Mouse (Mus musculus) cerebellum, adult 11 months (tissue): ENCODE measurements around the gene Ugt1a8.
"Not testable (repeated sequence)": the region's sequence is repeated elsewhere in the genome, so short reads cannot be mapped to it uniquely, and the experiment has no call there.

ENCODE experiments used
- DNase-seq: peaks from one replicate; pipeline ENCODE4 v3.0.0; 2022

Ugt1a8 gene

DNA sequence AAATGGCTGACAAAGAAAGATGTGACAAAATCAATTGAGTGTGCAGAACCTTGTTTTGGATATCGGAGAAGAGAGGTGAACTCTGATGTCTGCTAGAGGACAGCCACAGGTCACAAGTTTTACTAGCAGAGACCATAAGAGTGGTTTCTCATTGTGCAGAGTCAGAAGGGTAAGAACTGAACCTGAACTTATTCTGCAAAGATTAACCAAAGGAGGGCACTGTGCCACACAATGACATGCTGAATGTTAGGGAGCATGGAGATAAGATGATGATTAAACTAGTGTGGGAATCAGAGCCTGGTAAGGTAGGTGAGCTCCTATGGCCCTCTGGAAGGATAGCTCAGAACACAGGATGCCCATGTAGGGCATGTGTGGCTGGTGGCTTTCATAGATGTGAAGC lies 108.1 kb downstream of the Ugt1a8 start:
- DNase-seq, result no peak

GRCm38 (mm10) chr1:88197443-88197842 lies 109.8 kb downstream of the Ugt1a8 start:
- DNase-seq, result no peak

- peak; percentile 38 for DNase-seq
These were observed 112.4 kb downstream of the Ugt1a8 start for GRCm38 (mm10) chr1:88199996-88200395.

DNA sequence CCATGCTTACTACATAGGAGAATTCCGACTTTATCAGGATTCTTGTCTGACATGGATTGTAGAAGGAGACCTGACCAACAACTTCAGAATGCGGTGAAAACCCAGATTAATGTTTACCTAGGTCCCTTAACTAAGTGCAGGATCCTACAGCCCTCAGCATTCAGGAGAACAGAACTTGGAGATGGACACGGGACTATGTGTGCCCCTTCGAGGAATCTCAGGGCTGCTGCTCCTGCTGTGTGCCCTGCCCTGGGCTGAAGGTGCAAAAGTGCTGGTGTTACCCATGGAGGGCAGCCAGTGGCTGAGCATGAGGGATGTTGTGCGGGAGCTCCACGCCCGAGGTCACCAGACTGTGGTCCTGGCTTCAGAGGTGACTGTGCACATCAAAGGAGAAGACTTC lies 112.8 kb downstream of the Ugt1a8 start, which contains the start of gene Ugt1a2:
Gene Ugt1a2 (plus strand): TSS at position 146 of the 400 bp plus-strand sequence.
- no peak for DNase-seq

- DNase-seq, result peak; percentile 85
These were observed 117.8 kb downstream of the Ugt1a8 start, which contains the start of gene Dnajb3 for GRCm38 (mm10) chr1:88205294-88205922. Dnajb3 (minus strand) TSS chr1:88205782.

GRCm38 (mm10) chr1:88206843-88207479 lies 119.3 kb downstream of the Ugt1a8 start:
- DNase-seq, result no peak

DNA sequence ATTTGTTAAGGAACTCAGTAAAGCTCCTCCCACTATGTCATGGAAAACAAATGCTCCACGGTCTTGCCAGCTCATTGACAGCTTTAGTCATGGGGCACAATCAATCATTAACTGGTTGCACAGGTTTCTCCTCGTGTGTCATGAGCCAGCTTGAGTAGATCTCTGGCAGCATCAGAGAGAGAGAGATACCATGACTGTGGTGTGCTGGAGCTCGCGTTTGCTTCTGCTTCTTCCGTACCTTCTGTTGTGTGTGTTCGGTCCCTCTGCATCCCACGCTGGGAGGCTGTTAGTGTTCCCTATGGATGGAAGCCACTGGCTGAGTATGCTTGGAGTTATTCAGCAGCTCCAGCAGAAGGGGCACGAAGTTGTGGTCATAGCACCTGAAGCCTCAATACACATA lies 124.2 kb downstream of the Ugt1a8 start, which contains the start of gene Ugt1a1:
Gene Ugt1a1 (plus strand): TSS at position 148 of the 400 bp plus-strand sequence.
- DNase-seq, result no peak

- no peak for DNase-seq
These were observed 124.9 kb downstream of the Ugt1a8 start for GRCm38 (mm10) chr1:88212341-88213045.

DNA sequence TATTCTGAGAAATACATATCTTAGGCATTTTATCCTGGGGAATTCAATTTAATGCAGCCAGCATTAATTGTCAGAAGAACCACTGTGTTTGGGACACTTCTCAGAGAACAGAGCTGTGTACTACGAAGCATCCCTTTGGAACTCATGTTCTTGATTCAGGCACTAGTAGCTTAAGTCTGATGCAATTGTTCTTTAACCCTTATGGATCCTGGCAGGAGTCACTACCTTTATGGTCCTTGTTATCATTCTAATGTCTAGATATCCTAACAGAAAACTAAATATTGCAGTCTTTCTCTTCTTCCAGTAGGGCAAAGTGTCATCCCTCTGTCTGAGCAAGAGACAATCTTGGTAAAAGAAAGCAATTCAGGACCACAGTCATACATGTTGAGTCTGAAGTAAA lies 125.4 kb downstream of the Ugt1a8 start:
- DNase-seq, result no peak

GRCm38 (mm10) chr1:88213766-88214461 lies 126.3 kb downstream of the Ugt1a8 start:
- DNase-seq, result no peak

- no peak for DNase-seq
These were observed 126.9 kb downstream of the Ugt1a8 start for GRCm38 (mm10) chr1:88214462-88214952.

GRCm38 (mm10) chr1:88215466-88216380 lies 128.1 kb downstream of the Ugt1a8 start:
- no peak for DNase-seq

GRCm38 (mm10) chr1:88216551-88216950 lies 128.9 kb downstream of the Ugt1a8 start:
- no peak for DNase-seq

DNA sequence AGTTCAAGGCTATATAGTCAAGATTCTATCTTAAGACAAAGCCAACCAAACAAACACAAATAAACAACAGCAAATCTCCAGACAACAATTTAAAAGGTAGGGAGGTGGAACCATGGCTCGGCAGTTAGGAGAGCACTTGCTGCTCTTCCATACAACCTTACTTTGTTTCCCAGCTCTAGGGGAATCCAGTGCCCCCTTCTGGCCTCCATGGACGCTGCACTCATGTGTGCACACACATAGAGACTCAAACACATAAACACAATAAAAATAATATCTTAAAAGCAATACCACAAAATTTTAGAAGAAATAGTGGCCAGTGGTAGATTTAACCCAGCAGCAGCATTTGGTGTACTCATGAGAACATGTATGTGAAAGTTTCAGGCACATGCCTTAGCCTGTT lies 129.5 kb downstream of the Ugt1a8 start:
- DNase-seq, result no peak

- no peak for DNase-seq
These were observed 130.0 kb downstream of the Ugt1a8 start for GRCm38 (mm10) chr1:88217576-88217975.

DNA sequence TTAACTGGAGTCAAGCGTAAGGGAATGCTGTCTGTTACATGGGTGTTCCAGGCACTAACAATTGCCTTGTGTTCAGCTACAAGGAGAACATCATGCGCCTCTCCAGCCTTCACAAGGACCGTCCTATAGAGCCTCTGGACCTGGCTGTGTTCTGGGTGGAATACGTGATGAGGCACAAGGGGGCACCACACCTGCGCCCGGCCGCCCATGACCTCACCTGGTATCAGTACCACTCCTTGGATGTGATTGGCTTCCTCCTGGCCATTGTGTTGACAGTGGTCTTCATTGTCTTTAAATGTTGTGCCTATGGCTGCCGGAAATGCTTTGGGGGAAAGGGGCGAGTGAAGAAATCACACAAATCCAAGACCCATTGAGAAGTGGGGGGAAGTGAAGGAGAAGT lies 130.4 kb downstream of the Ugt1a8 start:
- DNase-seq, result no peak

DNA sequence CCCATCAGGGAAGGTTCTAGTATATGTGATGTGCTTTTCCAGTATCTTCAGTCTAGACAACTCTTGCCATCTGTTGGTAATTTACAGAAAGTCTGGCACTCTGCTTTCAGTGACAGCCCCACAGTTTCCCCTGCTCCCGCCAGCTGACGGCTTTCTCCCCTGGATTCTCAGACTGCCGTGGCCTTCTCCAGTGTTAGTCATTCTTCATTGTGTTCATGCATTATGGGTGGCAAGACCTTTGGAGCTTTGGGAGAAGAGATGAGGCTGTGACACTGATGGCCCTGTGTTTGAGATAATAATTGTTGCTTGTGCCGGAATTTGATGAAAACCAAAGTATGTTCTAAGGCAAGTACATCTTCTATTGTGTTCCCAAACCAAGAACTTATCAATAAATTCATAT lies 131.0 kb downstream of the Ugt1a8 start:
- DNase-seq, result no peak

GRCm38 (mm10) chr1:88219054-88219453 lies 131.4 kb downstream of the Ugt1a8 start:
- no peak for DNase-seq

DNA sequence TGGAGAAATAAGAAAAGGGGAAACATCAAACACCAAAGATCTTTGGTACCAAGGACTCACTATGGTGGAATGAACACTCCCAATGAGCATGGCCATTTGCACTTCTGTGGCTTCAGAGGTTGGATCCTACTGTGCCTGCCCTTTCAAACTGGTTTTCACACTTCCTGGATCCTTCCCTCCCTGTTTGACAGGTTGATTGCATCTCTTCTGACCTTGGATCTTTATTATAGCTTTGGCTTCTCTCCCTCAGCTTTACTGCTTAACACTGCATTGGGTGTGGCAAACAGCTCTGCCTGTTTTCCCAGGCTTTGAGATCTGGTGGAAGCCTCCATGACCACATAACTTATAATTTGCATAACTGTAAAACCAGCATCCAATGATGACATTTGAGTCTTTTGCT lies 132.7 kb downstream of the Ugt1a8 start:
- DNase-seq, result no peak

- no peak for DNase-seq
These were observed 134.6 kb downstream of the Ugt1a8 start for GRCm38 (mm10) chr1:88222216-88222615.

DNA sequence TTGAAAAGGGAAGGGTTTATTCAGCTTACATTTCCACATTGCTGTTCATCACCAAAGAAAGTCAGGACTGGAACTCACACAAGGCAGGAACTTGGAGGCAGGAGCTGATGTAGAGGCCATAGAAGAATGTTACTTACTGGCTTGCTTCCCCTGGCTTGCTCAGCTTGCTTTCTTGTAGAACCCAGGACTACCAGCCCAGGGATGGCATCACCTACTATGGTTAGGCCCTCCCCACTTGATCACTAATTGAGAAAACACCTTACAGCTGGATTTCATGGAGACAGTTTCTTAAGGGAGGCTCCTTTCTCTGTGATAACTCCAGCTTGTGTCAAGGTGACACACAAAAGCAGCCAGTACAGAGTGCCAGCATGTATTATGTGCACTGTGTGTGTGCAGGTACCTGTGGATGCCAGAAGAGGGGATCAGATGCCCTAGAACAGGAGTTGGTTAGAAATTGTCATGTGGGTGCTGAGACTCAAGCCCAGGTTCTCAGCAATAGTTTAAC lies 135.4 kb downstream of the Ugt1a8 start:
- DNase-seq, result not testable (repeated sequence)

DNA sequence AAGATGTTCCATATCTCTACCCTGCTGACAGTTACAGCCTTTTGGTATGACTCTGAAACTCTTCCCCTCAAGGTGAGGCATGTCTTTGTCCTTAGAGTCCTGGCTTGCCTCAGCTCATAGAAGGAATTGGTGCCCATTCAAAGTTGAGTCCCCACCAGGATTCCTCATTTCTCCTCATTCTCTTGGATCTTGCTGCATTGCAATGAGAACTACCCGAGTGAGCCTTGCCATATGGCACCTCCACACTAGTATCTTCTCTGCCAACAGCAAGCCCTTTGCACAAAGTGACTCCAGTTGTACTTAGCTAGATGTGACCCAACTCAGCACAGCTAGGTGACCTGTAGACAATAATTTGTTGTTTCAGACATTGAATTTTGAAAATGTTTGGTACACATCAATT lies 136.0 kb downstream of the Ugt1a8 start:
- DNase-seq, result no peak
